Mouse (Mus musculus): ENCODE results near the gene Gng13. TPM values are rescaled to one million over a fixed set of nuclear protein-coding genes. Genes with fewer than 3 reads are reported as not detected.
"Not testable (repeated sequence)": the region's sequence is repeated elsewhere in the genome, so short reads cannot be mapped to it uniquely, and the experiment has no call there.

The Gng13 gene
- polyA plus RNA-seq, 1 experiment from 2014 or later, result 0.51 TPM

DNA sequence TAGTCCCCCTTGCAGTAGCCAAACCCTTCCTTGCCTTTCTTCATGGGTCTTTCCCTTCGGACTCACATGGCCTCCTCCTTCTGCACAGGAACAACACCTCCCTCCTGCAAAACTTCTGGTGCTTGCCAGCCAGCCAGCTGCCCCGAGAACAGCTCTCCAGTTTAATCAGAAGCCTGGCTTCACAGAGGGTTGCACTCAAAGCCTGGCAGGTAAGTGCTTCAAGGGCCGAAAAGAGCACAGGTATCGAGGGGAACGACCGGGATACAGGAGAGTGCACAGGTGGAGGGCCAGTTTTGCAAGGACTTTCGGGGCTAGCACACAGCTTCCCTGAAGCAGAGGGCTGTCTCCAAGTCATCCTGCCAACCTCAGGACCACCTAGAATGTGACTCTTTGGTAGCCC is 21.9 kb downstream of the Gng13 start:
- H3K27me3 ChIP-seq (ENCODE audit: low read depth, poor library complexity, severe bottlenecking), result no peaks in the 10 kb centered on the region
- H3K27ac ChIP-seq (replicated peaks), result no peak overlapping the region
- 80% methylated on average over 7 of the region's 7 CpGs for WGBS
- no peaks in the 10 kb centered on the region for H3K9me3 ChIP-seq (replicated peaks)
- H3K4me3 ChIP-seq, result no peak overlapping the region
- no peaks in the 10 kb centered on the region for H3K4me1 ChIP-seq
- no peak for DNase-seq (ENCODE audit: low spot score)
- H3K36me3 ChIP-seq, result no peaks in the 10 kb centered on the region

DNA sequence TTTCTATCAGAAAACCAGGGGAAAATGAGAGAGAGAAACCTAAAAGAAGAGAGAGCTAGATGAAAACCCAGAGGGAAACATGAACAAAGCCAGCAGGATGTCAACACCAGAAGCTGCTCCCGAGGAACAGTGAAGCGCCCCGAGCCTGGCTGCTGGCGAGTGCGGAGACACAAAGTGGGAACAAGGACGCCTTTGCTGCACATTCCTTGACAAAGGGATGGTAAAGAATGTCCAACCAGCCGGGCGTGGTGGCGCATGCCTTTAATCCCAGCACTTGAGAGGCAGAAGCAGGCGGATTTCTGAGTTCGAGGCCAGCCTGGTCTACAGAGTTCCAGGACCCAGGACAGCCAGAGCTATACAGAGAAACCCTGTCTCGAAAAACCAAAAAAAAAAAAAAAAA is 24.5 kb downstream of the Gng13 start:
- not testable (repeated sequence) for H3K36me3 ChIP-seq; DNase-seq (ENCODE audit: low spot score); H3K4me3 ChIP-seq; H3K27ac ChIP-seq (replicated peaks); H3K27me3 ChIP-seq (ENCODE audit: low read depth, poor library complexity, severe bottlenecking); H3K9me3 ChIP-seq (replicated peaks); H3K4me1 ChIP-seq
- 74% methylated on average over 12 of the region's 12 CpGs for WGBS

GRCm38 (mm10) chr17:25743831-25744230 is 26.9 kb downstream of the Gng13 start:
- no peaks in the 10 kb centered on the region for H3K27me3 ChIP-seq (ENCODE audit: low read depth, poor library complexity, severe bottlenecking)
- DNase-seq (ENCODE audit: low spot score), result no peak
- H3K4me1 ChIP-seq, result peaks cover 5% of the 10 kb centered on the region; the same call in 1 of the 2 replicates
- WGBS, result 95% methylated on average over 9 of the region's 9 CpGs
- no peak overlapping the region for H3K4me3 ChIP-seq
- H3K27ac ChIP-seq (replicated peaks), result no peak overlapping the region
- H3K9me3 ChIP-seq (replicated peaks), result no peaks in the 10 kb centered on the region
- no peaks in the 10 kb centered on the region for H3K36me3 ChIP-seq

DNA sequence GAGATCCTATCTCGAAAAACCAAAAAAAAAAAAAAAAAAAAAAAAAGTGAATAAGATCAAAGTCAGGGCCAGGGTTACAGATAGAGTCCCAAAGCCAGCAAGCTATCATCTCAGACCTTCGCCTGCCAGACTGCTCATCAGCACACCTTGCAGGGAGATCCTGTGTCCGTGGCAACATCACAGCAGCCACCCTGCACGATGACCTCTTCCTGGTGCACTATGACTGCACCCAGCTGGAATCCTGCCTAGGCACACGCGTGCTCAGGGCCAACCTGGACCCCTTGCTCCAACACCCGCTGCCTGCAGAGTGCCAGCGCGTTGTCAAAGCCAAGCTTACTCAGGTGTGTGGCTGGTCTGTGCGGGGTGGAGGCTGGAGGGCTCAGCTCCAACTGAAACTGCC is 27.3 kb downstream of the Gng13 start:
- Histone ChIP-seq H3K27me3 (ENCODE audit: low read depth, poor library complexity, severe bottlenecking) (no peaks in the 10 kb centered on the region), H3K9me3 (replicated peaks) (no peaks in the 10 kb centered on the region), H3K36me3 (no peaks in the 10 kb centered on the region), H3K27ac (replicated peaks) (no peak overlapping the region), H3K4me1 (peaks cover 5% of the 10 kb centered on the region; the same call in 1 of the 2 replicates), H3K4me3 (no peak overlapping the region)
- DNase-seq (ENCODE audit: low spot score), result no peak
- 79% methylated on average over 10 of the region's 10 CpGs for WGBS

DNA sequence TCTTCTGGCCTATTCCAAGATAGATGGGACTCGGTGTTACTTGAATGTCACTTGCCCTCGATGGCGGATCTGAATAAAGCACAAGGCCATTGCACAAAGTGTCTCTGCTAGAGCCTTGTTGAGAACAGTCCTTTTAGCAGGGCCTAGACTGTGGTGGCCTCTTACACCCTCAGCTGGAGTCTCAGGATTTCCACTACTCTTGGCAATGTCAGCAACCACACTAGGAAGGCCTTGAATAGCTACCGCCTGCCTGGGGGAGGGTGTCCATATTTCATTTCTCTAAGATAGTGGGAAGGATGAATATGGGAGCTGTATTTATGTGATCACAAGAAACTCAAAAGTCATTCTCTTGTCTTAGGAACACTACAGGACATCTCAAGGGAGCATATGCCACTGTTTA is 31.3 kb downstream of the Gng13 start:
- no peaks in the 10 kb centered on the region; the same call in 1 of the 2 replicates for H3K27me3 ChIP-seq (ENCODE audit: low read depth, poor library complexity, severe bottlenecking)
- H3K36me3 ChIP-seq, result no peaks in the 10 kb centered on the region
- no peaks in the 10 kb centered on the region for H3K9me3 ChIP-seq (replicated peaks)
- H3K4me1 ChIP-seq, result peaks cover 5% of the 10 kb centered on the region; the same call in 1 of the 2 replicates
- H3K27ac ChIP-seq (replicated peaks), result no peak overlapping the region
- no peak for DNase-seq (ENCODE audit: low spot score)
- WGBS, result 91% methylated on average over 4 of the region's 4 CpGs
- H3K4me3 ChIP-seq, result no peak overlapping the region

- Histone ChIP-seq H3K4me3 (no peak overlapping the region), H3K27ac (replicated peaks) (no peak overlapping the region), H3K27me3 (ENCODE audit: low read depth, poor library complexity, severe bottlenecking) (peaks cover 5% of the 10 kb centered on the region; the same call in 1 of the 2 replicates), H3K36me3 (no peaks in the 10 kb centered on the region), H3K4me1 (peaks cover 5% of the 10 kb centered on the region; the same call in 1 of the 2 replicates), H3K9me3 (replicated peaks) (no peaks in the 10 kb centered on the region)
- WGBS, result 89% methylated on average over 6 of the region's 6 CpGs
- DNase-seq (ENCODE audit: low spot score), result no peak
Measured at GRCm38 (mm10) chr17:25749314-25749713, 32.3 kb downstream of the Gng13 start.

DNA sequence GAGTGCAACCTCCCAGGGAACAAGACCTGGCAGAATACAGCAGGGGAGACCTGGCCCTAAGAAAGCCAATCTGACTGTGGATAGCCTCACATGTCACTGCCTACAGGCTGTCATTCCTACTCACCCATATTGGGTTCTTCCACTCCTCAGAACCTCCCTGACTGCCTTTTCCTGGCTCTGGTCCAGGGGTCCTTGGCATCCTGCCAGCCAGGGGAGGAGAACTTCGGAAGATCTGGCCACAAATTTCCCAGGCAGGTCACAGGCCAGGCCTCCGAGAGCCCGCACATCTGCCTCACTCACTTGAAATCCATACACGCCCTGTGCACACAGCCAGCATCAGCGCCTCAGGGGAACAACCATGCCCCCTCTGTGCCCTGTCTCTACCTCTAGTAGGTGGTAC is 34.5 kb downstream of the Gng13 start:
- DNase-seq (ENCODE audit: low spot score), result no peak
- H3K27ac ChIP-seq (replicated peaks), result no peak overlapping the region
- 84% methylated on average over 5 of the region's 5 CpGs for WGBS
- H3K27me3 ChIP-seq (ENCODE audit: low read depth, poor library complexity, severe bottlenecking), result peaks cover 13% of the 10 kb centered on the region; the same call in 1 of the 2 replicates
- no peaks in the 10 kb centered on the region; the same call in 1 of the 2 replicates for H3K4me1 ChIP-seq
- no peaks in the 10 kb centered on the region for H3K36me3 ChIP-seq
- no peak overlapping the region for H3K4me3 ChIP-seq
- H3K9me3 ChIP-seq (replicated peaks), result no peaks in the 10 kb centered on the region

- Histone ChIP-seq H3K27me3 (ENCODE audit: low read depth, poor library complexity, severe bottlenecking) (peaks cover 33% of the 10 kb centered on the region), H3K36me3 (no peaks in the 10 kb centered on the region), H3K4me3 (no peak within 1 kb of the TSS), H3K9me3 (replicated peaks) (no peaks in the 10 kb centered on the region), H3K4me1 (no peaks in the 10 kb centered on the region; the same call in 1 of the 2 replicates), H3K27ac (replicated peaks) (no peak within 1 kb of the TSS; the same call in 1 of the 2 replicates)
- DNase-seq (ENCODE audit: low spot score), result no peak
- 91% methylated on average over 9 of the region's 9 CpGs for WGBS
Measured at GRCm38 (mm10) chr17:25754241-25754640, 37.3 kb downstream of the Gng13 start, which contains the start of gene Msln. Gene Msln, minus strand, starts transcription at chr17:25754378.

DNA sequence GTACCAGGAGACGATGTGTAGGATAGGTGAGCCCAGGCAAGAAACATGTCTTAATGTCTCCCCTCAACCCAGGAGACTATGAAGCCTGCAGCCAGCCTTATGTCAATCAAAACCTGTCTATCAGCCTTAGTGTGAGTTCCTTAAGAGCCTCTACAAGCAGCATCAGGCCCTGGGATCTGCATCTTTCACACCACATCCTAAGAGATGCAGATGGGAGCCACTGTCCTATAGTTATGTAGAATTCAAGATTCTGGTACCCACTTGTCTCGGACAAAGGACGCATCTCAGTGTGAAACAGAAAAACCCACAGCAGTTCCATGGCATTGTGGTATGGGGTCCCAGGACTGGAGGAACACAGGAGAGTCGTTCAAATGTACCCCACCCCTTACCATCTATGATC is 38.1 kb downstream of the Gng13 start:
- DNase-seq (ENCODE audit: low spot score), result no peak
- no peaks in the 10 kb centered on the region for H3K9me3 ChIP-seq (replicated peaks)
- no peaks in the 10 kb centered on the region for H3K36me3 ChIP-seq
- peaks cover 41% of the 10 kb centered on the region for H3K27me3 ChIP-seq (ENCODE audit: low read depth, poor library complexity, severe bottlenecking)
- H3K4me3 ChIP-seq, result no peak overlapping the region
- no peaks in the 10 kb centered on the region; the same call in 1 of the 2 replicates for H3K4me1 ChIP-seq
- no peak overlapping the region for H3K27ac ChIP-seq (replicated peaks)
- WGBS, result 81% methylated on average over 4 of the region's 4 CpGs

DNA sequence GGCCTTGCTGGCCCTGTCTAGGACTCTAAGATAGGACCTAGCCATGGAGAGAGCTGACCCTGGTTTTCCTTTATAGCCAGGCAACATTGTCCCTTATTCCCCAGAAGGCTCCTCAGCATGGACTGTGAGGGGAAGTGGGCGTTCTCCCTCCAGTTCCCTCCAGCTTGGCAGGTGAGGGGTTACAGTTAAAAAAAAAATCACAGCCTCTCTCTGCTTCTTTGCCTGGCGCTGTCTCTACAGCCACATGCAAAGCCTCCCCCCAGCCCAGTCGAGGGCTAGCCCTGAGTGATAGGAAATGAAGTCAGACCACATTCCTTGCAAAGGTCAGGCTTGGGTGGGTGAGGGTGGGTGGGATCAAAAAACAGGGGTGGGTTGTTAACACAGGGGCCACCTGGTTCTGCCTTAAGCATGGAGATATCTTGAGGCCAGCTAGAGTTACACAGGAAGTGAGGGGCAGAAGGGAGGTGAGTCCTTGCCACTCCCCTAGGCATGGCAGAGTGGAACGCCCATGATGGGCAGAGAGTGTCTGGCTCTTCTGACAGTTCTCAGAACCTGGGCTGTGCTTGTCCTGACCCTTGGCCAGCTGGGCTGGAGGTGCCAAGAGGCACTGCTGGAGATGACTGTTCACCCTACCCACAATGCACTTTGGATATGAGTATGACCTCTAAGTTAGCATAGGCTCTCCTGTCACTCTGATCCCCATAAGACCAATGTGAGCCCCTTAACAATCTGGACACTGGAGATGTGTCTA is 38.8 kb downstream of the Gng13 start:
- Histone ChIP-seq H3K27me3 (ENCODE audit: low read depth, poor library complexity, severe bottlenecking) (peaks cover 48% of the 10 kb centered on the region), H3K4me1 (no peaks in the 10 kb centered on the region; the same call in 1 of the 2 replicates), H3K27ac (replicated peaks) (no peak overlapping the region), H3K4me3 (no peak overlapping the region), H3K36me3 (no peaks in the 10 kb centered on the region), H3K9me3 (replicated peaks) (no peaks in the 10 kb centered on the region)
- no peak for DNase-seq (ENCODE audit: low spot score)
- WGBS, result 69% methylated on average over 4 of the region's 4 CpGs

GRCm38 (mm10) chr17:25756378-25757242 is 39.6 kb downstream of the Gng13 start:
- 85% methylated on average over 9 of the region's 9 CpGs for WGBS

GRCm38 (mm10) chr17:25757691-25758090 is 40.7 kb downstream of the Gng13 start:
- Histone ChIP-seq H3K9me3 (replicated peaks) (no peaks in the 10 kb centered on the region), H3K27ac (replicated peaks) (no peak overlapping the region), H3K4me1 (peaks cover 18% of the 10 kb centered on the region), H3K27me3 (ENCODE audit: low read depth, poor library complexity, severe bottlenecking) (peaks cover 48% of the 10 kb centered on the region), H3K4me3 (no peak overlapping the region), H3K36me3 (no peaks in the 10 kb centered on the region)
- WGBS, result 84% methylated on average over 3 of the region's 3 CpGs
- DNase-seq (ENCODE audit: low spot score), result no peak

More at GRCm38 (mm10) chr17:25756378-25757242, 39.6 kb downstream of the Gng13 start:
- Histone ChIP-seq H3K36me3 (no peaks in the 10 kb centered on the region), H3K4me1 (peaks cover 7% of the 10 kb centered on the region), H3K4me3 (no peak overlapping the region), H3K27me3 (ENCODE audit: low read depth, poor library complexity, severe bottlenecking) (peaks cover 48% of the 10 kb centered on the region), H3K9me3 (replicated peaks) (no peaks in the 10 kb centered on the region), H3K27ac (replicated peaks) (no peak overlapping the region)
- DNase-seq (ENCODE audit: low spot score), result no peak

- Histone ChIP-seq H3K36me3 (no peaks in the 10 kb centered on the region), H3K27ac (replicated peaks) (no peak overlapping the region), H3K4me3 (no peak overlapping the region), H3K4me1 (peaks cover 22% of the 10 kb centered on the region), H3K27me3 (ENCODE audit: low read depth, poor library complexity, severe bottlenecking) (peaks cover 50% of the 10 kb centered on the region), H3K9me3 (replicated peaks) (no peaks in the 10 kb centered on the region)
- no peak for DNase-seq (ENCODE audit: low spot score)
- WGBS, result 85% methylated on average over 8 of the region's 8 CpGs
Measured at GRCm38 (mm10) chr17:25760148-25760547, 43.2 kb downstream of the Gng13 start.

All from midbrain, embryonic 10.5 days (tissue).